Mouse (Mus musculus): ENCODE data around the gene Proser2.

The Proser2 gene

GRCm38 (mm10) chr2:6071598-6072440, 58.2 kb downstream of the Proser2 start:
- DNase-seq, result no peak

DNA sequence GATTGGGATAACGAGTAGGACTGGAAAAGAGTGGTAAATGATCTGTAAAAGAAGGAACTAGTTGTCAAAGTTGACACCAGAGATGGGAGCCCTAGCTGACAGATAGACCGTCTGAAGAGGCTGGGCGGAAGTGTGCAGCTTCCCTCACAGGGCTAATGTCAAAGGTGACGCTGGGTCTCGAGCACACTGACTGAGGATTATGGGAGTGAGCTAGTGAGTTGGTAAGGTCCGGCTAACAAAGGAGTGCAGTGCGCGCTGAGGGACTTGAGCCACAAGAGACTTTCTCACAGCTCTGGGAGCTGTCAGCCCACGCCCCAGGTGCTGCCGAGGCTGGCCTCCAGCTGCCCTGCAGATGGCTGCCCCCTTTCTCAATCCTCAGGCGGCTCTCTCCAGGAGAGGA, 59.1 kb downstream of the Proser2 start:
- no peak for DNase-seq

DNA sequence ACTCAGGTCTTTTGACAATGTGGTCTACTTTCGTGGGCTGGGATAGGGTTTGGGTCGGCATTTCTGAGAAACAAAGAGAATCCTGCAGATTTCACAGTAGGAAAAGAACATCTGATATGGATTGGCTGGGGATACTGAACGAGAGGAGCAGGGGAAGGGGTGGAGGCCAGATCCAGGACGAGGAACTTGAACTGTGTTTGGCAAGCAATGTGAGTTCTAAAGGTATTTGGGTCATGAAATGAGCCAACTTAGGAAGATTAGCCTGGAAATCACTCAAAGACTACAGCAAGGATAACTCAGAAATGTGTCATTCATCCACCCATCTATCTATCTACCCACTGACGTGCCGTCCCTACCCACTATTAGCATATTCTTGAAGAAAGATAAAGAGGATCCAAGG, 62.7 kb downstream of the Proser2 start:
- no peak for DNase-seq

DNA sequence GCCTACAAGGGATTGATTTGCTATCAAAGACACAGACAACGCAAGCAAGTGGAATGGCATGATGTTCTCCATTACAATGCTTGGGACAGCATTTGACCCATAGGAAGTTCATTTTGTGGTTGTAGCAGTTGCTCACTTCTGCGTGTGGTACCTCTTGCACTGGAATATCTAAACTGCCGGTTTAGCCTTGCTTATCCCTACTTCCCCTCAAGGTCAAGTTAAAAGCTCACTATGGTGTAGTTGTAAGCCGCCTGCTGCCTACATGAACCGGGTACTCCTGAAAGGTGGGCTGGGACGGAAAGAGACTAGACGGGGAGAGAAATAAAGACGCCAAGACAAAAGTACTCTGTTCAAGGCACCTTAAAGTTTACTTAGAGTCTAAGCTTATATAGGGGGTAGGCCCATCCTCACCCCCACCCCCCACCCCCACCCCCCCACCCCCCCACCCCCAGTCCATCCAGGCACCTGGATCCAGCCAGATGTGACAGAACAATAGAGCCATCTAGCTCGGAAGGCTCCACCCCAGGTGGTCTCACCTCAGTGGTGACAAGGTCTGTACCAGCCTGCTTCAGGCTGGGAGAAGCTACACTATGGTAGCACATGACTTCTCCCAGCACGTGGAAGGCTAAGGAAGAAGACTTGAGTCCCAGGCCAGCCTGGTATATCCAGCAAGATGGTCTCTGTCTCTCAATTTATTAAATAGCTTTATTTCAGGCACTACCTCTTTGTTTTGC, 69.8 kb downstream of the Proser2 start:
- no peak for DNase-seq

GRCm38 (mm10) chr2:6059291-6059690, 70.7 kb downstream of the Proser2 start:
- DNase-seq, result no peak

DNA sequence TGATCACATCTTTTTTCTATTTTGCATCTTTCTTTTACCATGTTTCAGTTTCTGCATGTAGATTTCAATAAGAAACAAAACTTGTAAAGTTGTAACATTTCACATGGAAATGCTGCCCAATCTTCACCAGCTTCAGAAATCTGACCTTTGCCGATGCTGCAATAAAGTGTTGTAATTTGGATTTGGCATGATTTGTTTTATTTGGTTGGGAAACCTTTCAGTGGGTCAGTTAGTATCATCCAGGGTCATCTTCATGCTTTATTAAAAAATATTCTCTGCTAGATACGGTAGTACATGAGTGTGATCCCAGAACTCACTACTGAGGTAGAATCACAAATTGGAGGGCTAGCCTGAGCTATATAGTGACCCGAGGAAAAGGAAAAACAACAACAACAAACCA, 73.5 kb downstream of the Proser2 start:
- DNase-seq, result no peak

GRCm38 (mm10) chr2:6055466-6055865, 74.5 kb downstream of the Proser2 start:
- DNase-seq, result no peak

- no peak for DNase-seq
These were observed 81.0 kb downstream of the Proser2 start for GRCm38 (mm10) chr2:6049018-6049417.

DNA sequence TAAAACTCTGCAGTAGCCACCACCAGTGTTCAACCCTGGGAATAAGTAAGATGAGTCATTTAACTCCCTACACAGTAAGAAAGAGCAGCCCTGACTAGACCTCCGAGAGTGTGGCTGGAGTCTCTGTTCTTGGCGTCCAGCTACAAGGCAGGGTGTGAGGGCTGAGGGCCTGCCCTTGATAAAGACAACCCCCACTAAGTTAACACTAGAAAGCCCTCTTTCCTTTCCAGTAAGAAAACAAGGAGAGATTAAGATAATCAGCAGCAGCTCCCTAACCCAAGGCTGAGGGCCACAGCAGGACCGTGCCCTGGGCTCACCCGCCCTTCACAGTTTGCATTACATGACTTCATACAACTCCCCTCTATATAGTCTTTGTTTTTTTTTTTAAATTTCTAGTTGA, 81.4 kb downstream of the Proser2 start:
- DNase-seq, result no peak

Measured in thymus, postnatal 14 days (tissue).